Mouse (Mus musculus) MEL-GATA-1-ER (cell line): ENCODE measurements around the gene 1110051M20Rik.

Experiments used
- DNase-seq: peaks from one replicate; pipeline ENCODE4 v3.0.0-alpha.2; 2012; ENCODE audit warnings: low read depth; ENCODE audit errors: extremely low read depth

1110051M20Rik gene

GRCm38 (mm10) chr2:91349974-91350457 lies 94.5 kb downstream of the 1110051M20Rik start:
- DNase-seq = no peak

DNA sequence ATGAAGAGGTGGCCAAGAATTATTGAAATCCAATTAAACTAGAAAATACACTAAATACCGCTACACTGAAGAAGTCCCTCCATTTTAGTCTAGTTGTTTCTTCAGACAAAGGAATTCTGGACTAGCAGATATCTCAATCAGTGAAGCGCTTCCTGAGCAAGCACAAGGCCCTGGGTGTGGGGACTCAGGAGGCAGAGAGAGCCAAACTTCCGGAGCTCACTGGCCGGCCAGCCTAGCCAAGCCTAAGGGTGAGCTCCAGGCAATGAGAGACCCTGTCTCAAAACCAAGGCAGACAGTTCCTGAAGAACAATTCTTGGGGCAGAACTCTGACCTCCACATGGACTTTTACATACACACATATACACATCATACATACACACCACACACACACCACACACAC lies 95.6 kb downstream of the 1110051M20Rik start:
- DNase-seq = no peak

DNA sequence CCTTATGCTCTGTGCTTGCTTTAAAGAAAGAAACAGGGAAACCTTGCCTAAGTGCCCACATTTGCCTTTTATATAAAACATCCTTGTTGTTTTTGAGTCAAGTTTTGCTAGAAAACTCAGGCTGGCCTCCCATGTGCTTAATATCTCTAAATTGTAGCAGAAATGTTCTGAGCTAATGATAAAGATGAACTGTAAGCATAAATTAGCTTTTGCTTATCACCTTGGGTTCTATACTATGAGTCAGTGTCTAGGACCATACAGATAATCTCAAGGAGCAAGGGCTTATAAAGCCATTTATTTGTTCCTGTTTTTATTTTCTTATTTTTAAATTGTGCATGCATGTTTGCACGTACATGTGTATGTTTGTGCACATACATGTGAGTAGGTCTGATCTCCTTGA lies 98.9 kb downstream of the 1110051M20Rik start:
- DNase-seq = no peak

DNA sequence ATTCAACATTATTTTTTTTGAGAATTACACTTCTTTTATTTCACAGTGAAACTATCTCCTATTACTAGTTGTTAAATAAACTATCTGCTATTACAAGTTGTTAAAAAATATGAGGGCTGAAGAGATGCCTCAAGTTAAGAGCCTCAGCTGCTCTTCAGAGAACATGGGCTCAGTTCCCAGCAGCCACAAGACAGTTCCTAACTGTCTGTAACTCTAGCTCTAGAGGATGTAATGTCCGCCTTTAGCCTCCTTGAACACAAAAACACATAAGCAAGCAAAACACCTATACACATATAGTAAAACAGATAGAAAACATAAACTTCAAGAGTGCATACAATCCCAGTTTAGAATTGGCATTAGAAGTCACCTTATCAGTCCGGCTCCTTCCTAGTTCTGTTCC lies 104.9 kb downstream of the 1110051M20Rik start:
- no peak for DNase-seq

GRCm38 (mm10) chr2:91335128-91335527 lies 109.4 kb downstream of the 1110051M20Rik start:
- no peak for DNase-seq

DNA sequence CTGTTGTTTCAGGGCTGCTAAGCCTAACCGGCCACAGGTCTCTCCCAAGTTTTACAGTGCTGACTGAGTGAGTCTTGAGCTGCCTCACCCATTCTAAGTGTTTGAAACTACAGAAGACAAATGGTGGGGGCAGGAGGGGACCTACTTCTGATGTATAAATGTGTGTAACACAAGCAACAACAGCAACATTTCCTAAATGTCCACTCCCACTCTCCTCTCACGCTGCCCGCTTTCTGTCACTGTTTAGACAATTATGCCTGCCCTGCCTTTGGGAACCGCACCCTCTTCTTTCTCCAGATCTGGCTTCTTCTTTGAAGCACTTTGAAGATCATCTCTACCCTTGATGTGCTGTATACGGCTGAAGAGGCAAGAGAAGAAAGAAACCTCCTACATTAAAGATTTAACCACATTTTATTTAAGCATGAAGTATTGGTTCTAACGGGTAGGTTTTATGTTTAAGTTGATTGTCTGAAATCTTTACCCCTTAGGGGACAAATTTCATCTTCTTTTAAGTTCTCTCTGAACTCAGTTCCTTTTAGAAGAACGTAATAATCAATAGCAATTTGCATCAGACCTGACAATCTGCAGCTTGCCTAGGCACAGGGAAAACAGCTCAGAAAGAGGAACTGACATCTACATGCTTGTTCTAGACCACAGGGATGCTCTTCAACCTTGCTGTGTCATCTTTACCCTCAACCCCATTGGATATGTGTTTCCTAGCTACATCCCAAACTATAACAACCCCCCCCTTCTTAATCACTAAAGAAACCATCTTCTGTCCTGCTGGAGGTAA lies 113.3 kb downstream of the 1110051M20Rik start:
- peak; percentile 55 for DNase-seq

DNA sequence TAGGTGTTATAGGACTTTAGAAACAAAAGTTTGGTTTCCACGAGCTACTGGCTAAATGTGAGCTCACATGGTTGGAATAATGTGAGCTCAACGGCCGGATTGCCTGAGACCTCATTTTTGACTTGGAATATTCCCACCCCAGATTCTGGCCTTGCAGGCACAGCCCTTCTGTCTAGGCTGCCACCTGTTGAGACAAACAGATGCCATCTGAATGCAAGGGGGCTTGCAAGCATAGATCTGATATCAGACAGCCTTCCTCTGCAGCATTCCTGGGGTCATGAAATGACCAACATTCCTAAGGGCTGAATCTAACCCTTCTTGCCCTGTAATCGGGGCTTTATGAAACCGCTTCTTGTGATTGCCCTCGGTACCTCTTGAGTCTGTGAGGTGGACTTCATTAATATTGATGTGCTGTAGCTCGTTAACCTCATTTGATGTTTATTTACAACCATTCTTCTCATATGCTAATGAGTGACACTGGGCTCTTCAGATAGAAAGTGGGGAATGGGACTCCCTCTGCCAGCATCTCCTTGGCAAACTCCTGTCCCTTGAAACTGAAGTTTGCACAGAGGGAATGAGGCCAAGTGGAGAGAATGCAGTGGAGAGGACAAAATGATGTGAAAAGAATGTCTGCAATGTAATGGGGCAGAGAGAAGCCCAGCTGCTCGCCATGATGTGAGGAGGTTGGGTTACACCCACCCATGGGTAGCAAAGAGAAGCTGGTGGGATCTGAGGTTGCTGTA lies 114.3 kb downstream of the 1110051M20Rik start:
- no peak for DNase-seq

DNA sequence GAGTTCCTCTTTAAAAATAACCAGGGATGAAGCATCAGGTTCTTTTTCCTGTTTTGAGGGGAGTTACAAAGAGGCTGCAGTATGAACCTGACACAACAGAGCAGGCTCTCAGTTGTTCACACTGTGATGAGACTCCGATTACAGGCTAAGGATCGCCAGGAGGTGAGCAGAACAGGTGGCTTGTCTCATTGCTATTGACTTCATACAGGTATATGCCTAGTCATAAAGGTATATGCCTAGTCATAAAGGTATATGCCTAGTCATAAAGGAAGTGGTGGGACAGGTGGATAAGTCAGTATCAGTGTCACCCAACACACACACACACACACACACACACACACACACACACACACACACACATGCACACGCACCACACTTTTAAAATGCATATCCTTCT lies 115.8 kb downstream of the 1110051M20Rik start:
- DNase-seq = no peak

- DNase-seq = no peak
Measured at GRCm38 (mm10) chr2:91327968-91328728, 116.4 kb downstream of the 1110051M20Rik start.

DNA sequence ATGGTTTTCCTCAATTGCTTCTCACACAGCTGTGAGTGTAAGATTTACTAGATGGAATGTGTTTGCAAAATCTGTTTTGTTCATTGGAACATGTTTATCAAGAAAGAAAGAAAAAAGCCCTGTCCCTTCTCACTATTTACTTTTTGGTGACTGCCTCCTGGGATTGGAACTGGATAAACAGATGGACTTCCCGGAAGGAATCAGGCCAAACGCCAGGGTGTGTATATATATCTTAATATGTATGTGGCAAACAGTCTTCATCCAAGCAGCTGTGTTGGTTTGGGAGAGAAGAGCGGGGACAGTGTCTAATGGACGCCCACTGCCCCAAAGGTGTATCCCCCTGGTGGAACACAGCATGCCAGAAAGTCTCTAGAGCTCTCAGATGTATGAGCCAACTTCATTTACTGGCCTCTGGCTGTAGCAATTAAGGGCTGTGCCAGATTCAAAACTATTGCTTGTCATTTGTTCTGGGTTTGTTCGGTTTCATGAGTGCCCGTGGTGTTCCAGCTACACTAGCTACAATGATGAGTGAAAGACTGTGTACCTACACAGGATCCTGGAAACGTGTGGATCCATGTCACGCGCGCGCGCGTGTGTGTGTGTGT lies 117.7 kb downstream of the 1110051M20Rik start:
- no peak for DNase-seq

DNA sequence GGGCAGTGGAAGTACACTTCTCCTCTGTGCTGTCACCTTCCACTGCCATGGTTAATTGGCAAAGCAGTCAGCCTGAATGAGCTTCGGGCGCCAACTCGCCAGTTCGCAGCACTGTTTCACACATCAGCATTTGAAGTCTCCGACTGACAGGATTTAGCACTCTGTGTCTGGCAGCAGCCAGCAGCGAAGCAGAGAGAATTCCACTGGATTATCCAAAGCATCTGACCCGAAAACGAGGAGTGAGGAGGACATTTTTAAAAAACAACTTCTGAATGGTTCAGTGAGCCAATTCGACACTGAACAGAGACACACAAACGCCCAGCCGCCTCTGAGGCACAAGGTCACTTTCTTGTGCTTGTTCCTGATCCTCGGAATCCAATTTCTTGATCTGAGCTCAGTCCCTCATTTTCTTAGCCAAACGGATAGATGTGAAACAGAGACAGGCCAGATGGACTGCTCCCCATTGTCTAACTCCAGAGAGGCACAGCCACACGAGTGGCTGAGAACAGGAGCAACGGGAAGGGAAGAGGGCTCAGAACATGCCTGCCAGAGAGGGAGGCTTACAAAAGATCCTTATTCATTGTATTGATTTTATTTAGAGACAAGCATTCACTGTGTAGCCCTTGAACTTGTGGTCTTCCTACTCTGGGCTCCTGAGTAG lies 119.6 kb downstream of the 1110051M20Rik start:
- DNase-seq = no peak

DNA sequence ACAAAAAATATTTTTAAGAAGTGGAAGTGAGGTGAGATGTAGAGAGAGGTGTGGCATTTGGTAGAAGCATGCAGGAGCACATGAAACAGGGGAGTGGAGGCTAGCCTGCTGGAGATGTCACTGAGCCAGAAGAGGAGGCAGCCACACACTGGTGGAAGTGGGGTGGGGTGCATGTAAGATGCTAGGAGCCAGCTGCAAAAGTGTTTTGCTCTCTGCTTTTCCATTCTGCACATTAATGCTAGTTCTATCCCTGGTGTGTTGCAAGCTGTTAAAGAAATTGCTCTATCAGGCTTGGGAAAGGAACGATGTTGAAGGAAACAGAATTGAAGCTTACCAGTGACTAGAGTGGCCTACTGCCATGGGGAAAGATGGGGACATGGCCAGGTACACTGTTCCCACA lies 120.2 kb downstream of the 1110051M20Rik start:
- no peak for DNase-seq

- DNase-seq = no peak
Measured at GRCm38 (mm10) chr2:91322490-91322889, 122.0 kb downstream of the 1110051M20Rik start.

DNA sequence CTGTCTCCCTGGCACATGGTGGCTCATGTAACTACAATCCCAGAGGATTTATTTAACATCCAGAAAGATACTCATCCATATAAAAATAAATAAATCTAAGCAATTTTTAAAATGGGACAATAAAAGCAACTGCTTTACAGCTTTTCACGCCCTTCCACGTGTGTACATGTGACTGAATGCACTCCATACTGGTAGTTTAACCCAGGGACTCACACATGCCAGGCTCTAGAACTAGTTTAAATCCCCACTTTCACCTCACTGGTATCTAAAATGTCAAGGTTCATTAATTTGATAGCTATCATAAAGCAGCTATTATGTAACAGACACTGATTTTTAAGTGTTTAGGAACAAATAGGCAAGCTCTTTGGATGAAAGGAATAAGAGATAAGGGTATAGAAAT lies 122.6 kb downstream of the 1110051M20Rik start:
- no peak for DNase-seq

DNA sequence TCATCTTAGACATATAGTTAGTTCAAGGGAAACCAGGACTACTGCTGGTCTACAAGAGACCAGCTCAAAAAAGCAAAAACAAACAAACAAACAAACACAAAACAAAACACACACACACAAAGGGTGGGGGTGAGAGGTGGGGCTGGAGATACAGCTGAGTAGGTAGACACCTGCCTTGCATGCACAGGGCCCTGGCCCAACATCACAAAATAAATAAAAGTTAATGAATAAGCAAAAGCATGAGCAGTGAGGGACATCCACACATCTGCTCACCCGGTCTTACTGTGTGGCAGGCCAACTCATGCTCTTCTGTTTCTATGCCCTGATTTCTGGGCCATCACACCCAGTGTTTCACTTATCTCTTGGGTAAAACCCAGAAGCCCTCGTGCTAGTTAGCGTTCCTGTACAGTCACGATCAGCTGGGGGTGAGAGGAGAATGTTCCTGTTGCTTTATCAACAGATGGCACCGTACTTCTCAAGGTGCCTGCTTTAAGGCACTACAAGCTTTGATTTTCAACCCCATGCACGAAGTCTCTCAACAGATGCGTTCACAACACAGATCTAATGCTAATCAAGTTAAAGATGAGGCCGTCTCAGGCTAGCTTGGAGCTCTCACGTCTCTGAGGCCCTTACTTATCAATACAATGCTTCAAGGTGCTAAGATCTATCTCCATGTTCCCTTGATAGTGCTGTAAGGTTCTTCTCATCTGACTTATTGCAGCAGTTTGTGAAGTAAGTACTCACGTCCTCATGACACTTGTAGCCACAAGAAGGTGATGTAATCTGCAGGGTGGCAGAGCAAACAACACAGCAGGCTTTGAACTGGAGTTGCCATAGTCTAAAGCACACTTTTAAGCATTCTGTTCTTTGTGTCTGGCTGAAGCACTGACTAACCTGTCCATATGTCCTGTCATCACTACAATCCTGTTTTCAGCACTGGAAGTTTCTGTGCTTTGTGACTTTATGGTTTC lies 123.7 kb downstream of the 1110051M20Rik start:
- no peak for DNase-seq

GRCm38 (mm10) chr2:91314184-91314583 lies 130.3 kb downstream of the 1110051M20Rik start:
- no peak for DNase-seq

DNA sequence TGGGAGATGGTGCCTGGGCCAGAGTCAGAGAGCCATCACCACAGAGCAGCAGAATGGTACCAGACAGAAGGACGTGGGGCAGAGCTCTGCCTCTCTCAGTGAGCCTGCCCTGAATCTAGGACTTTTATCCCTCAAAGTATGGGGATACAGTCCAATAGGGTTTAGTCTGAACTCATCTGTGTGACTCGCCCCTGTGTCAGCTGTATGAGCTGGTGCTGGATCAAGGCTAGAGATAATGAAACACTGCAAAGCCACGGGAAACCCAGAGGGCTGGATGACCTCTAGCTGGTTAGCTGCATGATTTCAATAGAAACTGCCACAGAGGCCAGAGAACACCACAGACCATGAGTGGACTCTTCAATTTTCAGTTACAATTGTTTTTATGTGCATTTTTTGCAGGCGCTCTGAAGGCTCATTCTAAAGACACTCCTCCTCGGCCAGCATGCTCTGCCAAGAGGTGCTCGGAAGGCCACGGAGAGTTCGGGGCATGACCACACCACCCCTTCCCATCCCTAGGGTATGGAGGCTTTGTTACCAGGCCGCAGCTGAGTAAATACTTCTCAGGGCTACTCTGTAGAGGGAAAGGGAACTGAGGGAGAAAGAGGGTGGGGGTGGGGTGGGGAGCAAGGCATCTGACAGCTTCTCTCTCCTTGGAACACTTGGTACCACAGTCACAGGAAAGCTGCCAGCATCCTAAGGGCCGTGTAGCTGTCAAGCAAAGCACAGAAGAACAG lies 131.8 kb downstream of the 1110051M20Rik start:
- DNase-seq = no peak

DNA sequence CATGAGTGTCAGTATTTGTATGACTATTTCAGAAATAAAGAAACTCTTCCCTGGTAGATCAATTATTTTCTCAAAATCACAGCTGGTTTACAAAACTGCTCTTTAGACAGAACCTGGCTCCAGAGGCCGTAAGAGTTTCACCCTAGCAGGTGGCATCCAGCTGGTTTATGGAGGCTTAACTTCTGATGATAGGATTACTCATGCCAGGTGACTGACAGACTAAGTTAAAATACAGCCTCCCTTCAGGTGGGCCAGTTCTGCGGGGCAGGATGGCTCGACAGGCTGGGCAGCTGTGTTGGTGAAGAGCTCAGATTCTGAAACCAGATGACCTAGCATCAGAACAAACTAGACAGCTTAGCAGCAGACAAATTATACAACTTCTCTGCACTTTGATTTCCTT lies 135.0 kb downstream of the 1110051M20Rik start:
- DNase-seq = no peak

DNA sequence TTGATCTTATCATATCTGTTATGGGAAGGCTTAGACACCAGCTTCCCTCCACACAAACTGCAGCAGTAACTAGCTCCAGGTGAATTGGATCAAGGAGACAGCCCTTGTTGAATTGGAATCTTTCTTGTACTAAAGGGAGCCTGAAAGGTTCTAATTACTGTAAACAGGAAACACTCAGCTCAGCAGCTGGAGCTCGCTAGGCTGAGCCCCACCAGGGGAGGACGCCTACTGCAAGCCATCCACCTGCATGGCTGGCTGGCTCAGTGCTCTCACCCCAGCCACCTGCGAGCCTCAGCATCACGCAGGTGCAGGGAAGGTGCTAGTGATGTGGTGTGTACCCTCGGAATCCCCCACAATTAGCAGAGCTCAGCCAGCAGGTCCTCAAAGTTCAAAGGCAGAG lies 135.8 kb downstream of the 1110051M20Rik start:
- no peak for DNase-seq
